Mouse (Mus musculus) myocyte (in vitro differentiated cells): Measurements from ENCODE around the gene Ccr6.

Experiments
- CEBPB ChIP-seq: IDR thresholded peaks from 2 replicates; pipeline ENCODE4 v1.6.1; 2011; ENCODE audit warnings: mild to moderate bottlenecking, moderate library complexity; ENCODE audit not compliant: poor library complexity, insufficient read depth, severe bottlenecking
- E2F4 ChIP-seq: IDR thresholded peaks from one replicate; pipeline ENCODE4 v1.6.1; 2011; ENCODE audit warnings: mild to moderate bottlenecking, control low read depth, moderate library complexity; ENCODE audit not compliant: insufficient read depth
- MAX ChIP-seq: IDR thresholded peaks from one replicate; pipeline ENCODE4 v1.6.1; 2011; ENCODE audit warnings: low read depth, mild to moderate bottlenecking, control low read depth
- MYOD1 ChIP-seq, 3 experiments: IDR thresholded peaks; one replicate each; pipeline ENCODE4 v1.6.1; 2011; ENCODE audit warnings: control low read depth in 2 of 3, low read depth in 2 of 3, mild to moderate bottlenecking in 2 of 3, moderate library complexity in 1 of 3; ENCODE audit not compliant: insufficient read length in 2 of 3, control insufficient read depth in 1 of 3
- POLR2A ChIP-seq: IDR thresholded peaks from one replicate; pipeline ENCODE4 v1.6.1; 2011; ENCODE audit warnings: low read depth, mild to moderate bottlenecking, control low read depth, moderate library complexity; ENCODE audit not compliant: insufficient read length
- POLR2AphosphoS2 ChIP-seq: IDR thresholded peaks from one replicate; pipeline ENCODE4 v1.6.1; 2011; ENCODE audit warnings: low read depth, control low read depth; ENCODE audit not compliant: insufficient read length
- TCF12 ChIP-seq: IDR thresholded peaks from one replicate; pipeline ENCODE4 v1.6.1; 2011; ENCODE audit warnings: mild to moderate bottlenecking, control low read depth; ENCODE audit not compliant: poor library complexity, insufficient read depth, severe bottlenecking

- TF ChIP-seq MYOD1 (IDR thresholded peaks at IDR 0.05; ENCODE audit: control insufficient read depth in 1 of 3, insufficient read length in 2 of 3, low read depth in 2 of 3) (no peak), POLR2A (peak; percentile 44), POLR2AphosphoS2 (peak; percentile 56), CEBPB (no peak), E2F4 (no peak), TCF12 (no peak), MAX (no peak)
These were observed 47.1 kb downstream of the Ccr6 start, which contains the start of gene Mpc1 for GRCm38 (mm10) chr17:8282821-8283525.
